Mouse (Mus musculus): Measurements from ENCODE around the gene Gjc2.
A peak's percentile ranks its signal among the peaks of the same experiment; 100 is the strongest.
"Not testable (repeated sequence)": the region's sequence is repeated elsewhere in the genome, so short reads cannot be mapped to it uniquely, and the experiment has no call there.

Gene Gjc2

DNA sequence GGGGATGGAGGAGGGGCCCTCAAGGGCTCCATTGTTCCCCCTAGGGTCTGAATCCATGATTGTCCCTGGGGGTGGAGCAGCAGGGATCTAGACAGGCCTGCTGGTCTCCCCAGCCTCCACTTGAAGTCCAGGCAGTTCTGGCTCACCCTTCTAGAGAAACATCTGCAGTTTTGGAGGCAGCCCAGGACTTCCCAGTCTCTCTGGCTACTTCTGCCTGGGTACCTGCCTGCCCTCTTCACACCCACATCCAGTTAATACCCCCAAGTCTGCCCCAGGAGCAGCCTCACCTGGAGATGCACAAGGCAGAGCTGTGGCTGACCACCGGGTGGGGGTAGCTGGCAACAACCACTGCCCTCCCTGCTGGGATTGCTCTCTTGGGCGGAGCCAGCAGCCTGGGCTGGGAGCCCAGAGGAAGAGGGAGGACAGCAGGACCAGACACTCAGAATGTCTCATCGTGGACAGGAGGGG is at the start of gene Gjc2:
Gene Gjc2, minus strand, starts transcription at position 350 of the 468 bp plus-strand sequence.
- peak; percentile 9 for DNase-seq

DNA sequence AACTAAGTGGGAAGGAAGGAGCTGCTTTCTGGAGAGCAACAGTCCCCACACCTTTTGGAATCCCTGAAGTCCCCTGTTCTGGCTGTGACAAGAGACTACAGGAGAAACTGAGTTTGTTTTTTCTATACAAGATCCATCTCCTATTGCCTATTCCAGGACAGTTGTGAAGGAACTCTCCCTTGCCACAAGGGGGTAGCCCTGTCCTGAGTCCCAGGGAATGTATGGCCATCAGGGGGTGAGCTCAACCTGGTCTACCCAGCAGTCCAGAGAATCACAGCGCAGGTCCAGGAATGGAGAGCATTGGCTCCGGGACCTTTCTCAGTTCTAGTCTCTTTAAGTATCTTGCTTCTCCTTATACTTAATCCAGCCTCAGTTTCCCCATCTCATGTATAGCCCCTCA is 49.8 kb upstream of the Gjc2 start:
- DNase-seq = no peak

- DNase-seq = peak; percentile 77
These were observed 47.2 kb upstream of the Gjc2 start for GRCm38 (mm10) chr11:59230144-59230760.

DNA sequence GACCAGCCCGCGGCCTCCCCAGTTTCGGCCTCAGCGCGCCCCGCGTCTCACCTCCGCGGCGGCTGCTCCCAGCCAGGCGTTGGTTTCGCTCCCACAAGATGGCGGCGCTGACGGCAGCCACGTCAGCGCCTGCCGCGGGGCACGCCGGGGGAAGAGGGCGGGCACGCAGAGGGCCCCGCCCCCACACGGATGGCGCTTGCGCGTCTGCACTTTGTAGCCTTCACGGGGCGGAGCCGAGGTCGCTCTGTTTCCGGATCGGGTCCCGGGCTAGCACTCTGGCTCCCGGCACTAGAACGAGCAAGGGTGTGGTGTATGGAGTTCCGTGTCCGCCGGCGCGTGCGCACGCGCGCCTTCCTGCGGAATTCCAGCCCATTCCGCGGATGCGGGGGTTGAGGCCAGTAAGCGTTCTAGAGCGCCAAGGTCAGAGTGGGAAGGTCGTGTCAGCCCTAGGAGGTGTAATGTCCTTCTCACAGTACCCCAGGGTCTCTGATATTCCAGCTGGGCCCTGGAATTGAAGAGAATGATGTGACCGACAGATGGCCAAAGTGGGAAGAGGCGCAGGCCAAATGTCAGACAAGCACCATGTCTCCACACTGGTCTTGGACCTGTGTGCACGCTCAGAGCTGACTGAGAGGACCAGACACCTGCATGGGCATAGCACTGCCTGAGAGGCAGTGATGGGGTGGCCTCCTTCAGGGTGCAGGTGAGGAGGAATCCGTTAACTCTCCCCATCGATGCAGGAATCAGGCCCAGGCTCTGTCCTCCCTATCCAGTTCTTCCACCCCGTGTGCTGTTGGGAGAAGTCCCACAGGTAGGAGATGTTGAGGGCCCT is 45.3 kb upstream of the Gjc2 start, which contains the start of gene Arf1:
Gene Arf1, minus strand, starts transcription at position 149 of the 832 bp plus-strand sequence.
- peak; percentile 99 for DNase-seq

- no peak for DNase-seq
These were observed 44.6 kb upstream of the Gjc2 start for GRCm38 (mm10) chr11:59227604-59228121.

GRCm38 (mm10) chr11:59226787-59227603 is 44.0 kb upstream of the Gjc2 start:
- DNase-seq = no peak

GRCm38 (mm10) chr11:59226251-59226650 is 43.2 kb upstream of the Gjc2 start:
- no peak for DNase-seq

GRCm38 (mm10) chr11:59225167-59225566 is 42.2 kb upstream of the Gjc2 start:
- DNase-seq = no peak

DNA sequence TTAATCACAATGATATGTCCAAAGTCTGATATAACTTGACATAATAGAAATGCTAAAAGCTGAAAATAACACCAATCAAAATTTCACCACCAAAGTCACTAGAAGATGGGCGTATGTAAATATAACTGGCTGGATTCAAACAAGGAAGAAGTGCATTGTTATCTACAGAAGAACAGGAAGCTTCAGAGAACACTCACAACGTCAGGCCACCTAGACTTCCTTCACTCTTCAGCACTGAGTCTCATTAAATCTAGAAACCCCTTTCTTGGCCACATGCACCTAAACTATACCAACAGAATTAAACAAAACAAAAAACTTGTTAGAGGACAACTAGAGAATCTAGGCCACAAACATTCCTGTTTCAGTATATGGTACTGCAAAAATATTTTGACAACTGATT is 41.5 kb upstream of the Gjc2 start:
- DNase-seq = no peak

- DNase-seq = no peak
These were observed 41.0 kb upstream of the Gjc2 start for GRCm38 (mm10) chr11:59224025-59224424.

DNA sequence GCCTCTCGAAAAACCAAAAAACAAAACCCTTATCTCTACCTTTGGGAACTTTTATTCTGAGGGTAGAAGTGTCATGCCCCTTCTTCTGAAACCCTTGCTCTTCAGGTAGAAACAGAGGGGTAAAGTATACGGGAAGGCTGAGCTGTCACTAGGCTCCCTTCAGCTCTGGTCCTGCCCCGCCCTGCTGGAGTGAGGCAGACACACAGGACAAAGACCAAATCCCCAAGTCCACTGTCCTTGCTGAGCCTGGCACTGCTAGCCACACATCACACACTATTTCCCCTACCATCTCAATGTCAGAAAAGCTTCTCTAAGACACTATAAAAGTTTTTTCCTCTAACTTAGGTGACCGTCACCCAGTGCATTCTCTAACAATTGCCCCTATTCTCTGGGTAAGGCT is 39.3 kb upstream of the Gjc2 start:
- DNase-seq = no peak

- DNase-seq = no peak
These were observed 38.6 kb upstream of the Gjc2 start for GRCm38 (mm10) chr11:59221604-59222003.

- DNase-seq = peak; percentile 76
These were observed 36.1 kb upstream of the Gjc2 start for GRCm38 (mm10) chr11:59219064-59219463.

- no peak for DNase-seq
These were observed 35.5 kb upstream of the Gjc2 start for GRCm38 (mm10) chr11:59218389-59218998.

- no peak for DNase-seq
These were observed 33.9 kb upstream of the Gjc2 start for GRCm38 (mm10) chr11:59216955-59217354.

- no peak for DNase-seq
These were observed 30.0 kb upstream of the Gjc2 start for GRCm38 (mm10) chr11:59212892-59213494.

DNA sequence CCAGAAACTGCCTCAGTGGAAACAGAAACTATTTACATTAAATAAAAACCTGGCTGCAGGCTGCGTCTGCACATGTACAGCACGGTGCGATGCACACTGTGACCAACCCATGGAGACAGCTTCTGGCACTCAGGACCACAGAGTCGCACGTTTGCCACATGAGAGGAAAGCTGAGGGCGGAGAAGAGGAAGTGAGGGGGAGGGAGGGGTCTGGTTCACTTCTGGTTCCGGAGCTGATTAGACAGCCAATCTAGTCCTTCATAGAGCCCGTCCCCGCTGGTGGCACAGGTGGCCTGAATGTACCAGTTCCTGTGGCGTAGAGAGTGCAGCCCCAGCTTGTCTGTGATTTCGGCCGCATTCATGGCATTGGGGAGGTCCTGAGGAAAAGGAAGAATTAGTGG is 29.3 kb upstream of the Gjc2 start:
- peak; percentile 50 for DNase-seq

DNA sequence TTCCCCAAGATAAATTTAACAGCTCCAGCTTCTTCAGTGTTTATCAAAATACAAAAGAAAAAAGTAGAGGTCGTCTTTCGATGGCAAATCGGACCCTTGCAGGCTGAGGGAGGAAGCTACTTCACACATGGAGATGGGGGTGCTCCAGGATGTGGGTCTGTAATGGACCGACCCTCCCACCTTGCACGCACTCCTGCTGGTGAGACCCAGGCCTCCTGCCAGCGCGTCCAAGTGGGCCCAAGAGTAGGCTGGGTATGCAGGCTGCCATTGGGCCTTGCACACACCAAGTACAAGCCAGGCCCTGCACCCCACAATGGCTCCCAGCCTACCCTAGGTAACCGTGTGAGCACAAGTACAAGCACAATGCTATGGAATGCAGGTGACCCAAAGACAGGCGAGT is 28.5 kb upstream of the Gjc2 start:
- DNase-seq = not testable (repeated sequence)

DNA sequence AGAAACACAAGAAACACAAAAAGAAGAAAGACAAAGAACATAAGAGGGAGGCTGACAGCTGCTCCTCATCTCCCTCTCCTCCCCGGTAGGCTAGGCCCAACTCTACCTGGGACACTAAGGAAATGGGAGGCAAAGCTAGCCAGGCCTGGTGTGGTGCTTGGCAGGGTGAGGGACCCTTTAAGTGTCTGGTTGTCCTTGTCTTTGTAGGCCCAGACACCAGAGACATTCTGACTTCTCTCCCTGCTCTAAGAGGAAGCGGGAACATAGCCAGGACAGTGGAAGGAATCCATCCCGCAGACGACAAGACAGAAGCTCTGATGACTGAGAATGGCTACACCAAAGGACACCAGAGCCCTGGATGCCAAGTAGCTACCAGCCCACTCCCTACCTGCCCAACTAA is 27.0 kb upstream of the Gjc2 start:
- no peak for DNase-seq

- no peak for DNase-seq
These were observed 26.6 kb upstream of the Gjc2 start for GRCm38 (mm10) chr11:59209580-59209979.

- DNase-seq = peak; percentile 64
These were observed 26.0 kb upstream of the Gjc2 start for GRCm38 (mm10) chr11:59209003-59209441.
